Mouse (Mus musculus): ENCODE measurements around the gene Aatk.
A peak's percentile ranks its signal among the peaks of the same experiment; 100 is the strongest.

Gene Aatk

DNA sequence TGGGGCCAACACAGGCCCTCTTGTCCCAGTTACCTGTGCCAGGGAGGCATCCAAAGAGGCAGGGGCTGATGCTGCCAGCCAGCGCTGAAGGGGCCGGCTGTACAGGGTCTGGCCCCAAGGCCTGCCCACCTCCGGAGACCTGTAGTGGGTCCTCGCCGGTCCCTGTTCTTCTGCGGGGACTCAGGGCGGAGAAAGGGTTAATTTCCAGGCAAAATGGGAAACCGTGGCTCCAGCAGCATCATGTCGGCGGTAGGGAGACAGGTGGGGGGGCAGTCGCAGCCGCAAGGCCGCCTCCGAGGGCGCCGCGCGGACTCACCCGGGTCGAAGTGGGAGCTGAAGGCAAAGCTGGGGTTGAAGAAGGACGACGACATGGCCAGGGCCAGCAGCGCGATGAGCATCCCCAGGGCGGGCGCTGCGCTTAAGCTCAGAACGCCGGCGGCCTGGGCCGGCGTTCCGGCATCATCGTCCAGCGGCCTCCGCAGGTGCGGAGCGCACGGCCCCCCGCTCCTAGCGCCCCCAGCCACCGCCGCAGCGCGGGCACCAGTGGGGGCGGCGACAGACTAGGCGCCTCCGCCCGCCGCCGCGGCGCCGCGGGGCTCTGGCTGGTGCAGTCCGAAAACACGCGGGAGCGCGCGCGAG, at the start of gene Aatk:
Aatk (minus strand) TSS at position 615 of the 639 bp plus-strand sequence.
- DNase-seq, result no peak

- DNase-seq, result no peak
Measured at GRCm38 (mm10) chr11:120092817-120093591, 46.0 kb upstream of the Aatk start.

DNA sequence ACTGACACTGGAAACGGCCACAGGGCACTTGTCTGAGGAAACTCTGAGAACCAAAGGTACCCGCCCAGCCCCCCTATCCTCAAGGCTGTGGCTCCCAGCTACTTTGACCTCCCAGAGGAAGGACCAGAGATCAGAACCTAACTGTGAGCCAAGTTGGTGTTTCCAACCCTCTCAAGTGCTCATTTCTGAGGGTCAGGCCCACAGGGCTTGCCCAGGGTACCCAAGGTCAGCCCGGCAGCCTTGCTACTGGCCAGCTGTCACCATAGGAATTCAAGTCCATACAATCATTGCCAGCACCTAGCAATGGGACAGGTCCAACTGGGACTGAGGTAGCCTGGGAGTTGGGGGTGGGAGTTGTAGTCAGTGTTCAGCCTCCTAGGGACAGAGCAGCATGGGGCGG, 43.7 kb upstream of the Aatk start:
- no peak for DNase-seq

- DNase-seq, result peak; percentile 99
Measured at GRCm38 (mm10) chr11:120086702-120087152, 39.8 kb upstream of the Aatk start, which contains the start of gene Cep131. Cep131 (minus strand) TSS chr11:120086827.

DNA sequence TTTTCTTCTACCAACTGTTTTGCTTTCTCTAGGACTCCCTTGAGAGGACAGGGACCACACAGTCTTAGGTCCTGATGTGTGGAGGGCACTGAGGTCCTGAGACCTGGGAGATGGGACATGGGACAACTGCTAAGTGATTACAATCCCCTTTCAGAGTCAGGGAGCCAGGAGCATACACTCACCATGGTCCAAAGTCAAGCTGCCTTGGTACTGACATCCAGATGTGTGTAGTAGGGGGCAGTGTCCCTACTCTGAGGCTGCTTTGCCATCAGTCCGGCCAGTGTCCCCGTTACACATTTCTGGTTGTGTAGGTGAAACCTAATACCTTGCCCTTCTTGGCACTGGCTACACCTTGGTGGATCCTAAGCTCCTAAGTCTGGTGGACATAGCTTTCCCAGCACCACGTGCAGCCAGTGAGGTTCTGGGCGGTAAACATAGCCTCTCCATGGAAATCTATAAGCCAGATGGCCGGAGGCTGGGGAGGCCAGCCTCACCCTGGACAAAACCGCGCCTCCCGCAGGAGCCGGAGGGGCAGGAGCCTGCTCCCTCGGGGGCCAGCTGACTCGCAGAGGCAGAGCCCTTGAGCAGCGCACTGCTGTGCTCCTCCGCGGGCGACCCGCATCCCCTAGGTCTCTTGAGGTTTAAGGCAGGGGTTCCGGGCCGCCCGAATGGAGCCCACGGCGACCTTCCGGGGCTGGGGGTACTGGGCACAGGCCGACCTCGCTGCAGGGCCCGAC, 39.1 kb upstream of the Aatk start:
- DNase-seq, result peak; percentile 23

DNA sequence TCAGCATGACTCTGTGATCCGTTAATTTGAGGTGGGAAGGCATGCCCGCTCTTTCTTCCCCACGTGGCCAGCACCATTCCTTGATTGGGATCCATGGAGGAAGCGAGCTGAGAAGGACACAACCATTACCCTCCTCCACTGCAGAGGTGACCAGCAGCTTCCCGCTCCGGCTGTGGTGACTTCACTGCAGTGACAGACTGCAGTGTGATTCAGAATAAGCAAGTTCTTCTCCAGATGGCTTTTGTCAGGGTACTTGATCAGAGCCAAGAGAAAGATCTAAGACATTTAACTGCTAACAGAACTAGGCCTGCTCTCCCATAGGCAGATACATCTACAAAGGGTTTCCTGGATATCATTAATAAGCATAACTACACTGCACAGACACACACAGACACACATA, 33.3 kb upstream of the Aatk start:
- no peak for DNase-seq

DNA sequence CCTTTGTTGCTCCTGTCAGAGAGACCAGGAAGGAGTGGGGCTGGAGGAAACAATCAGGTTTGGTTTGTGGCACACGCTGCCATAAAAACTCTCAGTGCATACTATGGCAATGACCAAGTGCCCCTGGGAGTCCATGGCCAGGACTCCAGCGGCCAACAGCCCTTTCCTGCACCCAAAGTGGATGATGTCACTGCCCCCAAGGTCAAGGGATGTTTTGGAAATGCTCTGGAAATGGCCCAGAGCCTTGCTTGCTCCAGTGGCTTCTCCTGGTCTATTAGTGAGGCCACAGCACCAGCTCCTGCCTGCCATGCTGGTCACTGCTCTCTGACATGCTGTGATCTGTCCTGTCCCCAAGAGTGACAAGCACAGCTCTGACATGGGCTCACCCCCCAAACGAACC, 29.2 kb upstream of the Aatk start:
- no peak for DNase-seq

GRCm38 (mm10) chr11:120072986-120073647, 26.1 kb upstream of the Aatk start:
- no peak for DNase-seq

GRCm38 (mm10) chr11:120071731-120072320, 24.9 kb upstream of the Aatk start:
- DNase-seq, result no peak

DNA sequence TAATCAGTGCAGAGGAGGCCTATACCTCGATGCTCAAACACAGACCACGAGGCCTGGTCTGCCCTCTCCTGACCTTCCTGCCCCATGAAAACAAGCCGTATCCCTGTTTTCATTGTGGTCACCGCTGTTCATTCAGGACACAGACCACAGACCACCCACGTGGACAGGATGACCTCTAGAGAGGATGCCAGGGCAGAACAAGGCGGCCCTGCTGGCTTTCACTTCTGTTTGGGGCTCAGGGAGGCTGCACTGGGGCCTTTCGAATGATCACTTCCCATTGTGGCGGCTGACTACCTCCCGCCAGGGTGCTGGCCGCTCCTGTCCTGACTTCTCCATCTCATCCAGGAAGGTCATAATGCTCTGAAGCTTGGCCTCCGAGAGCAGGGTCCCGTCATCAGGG, 24.1 kb upstream of the Aatk start:
- DNase-seq, result no peak

GRCm38 (mm10) chr11:120070286-120070930, 23.4 kb upstream of the Aatk start:
- DNase-seq, result no peak

GRCm38 (mm10) chr11:120069261-120069660, 22.3 kb upstream of the Aatk start:
- no peak for DNase-seq

DNA sequence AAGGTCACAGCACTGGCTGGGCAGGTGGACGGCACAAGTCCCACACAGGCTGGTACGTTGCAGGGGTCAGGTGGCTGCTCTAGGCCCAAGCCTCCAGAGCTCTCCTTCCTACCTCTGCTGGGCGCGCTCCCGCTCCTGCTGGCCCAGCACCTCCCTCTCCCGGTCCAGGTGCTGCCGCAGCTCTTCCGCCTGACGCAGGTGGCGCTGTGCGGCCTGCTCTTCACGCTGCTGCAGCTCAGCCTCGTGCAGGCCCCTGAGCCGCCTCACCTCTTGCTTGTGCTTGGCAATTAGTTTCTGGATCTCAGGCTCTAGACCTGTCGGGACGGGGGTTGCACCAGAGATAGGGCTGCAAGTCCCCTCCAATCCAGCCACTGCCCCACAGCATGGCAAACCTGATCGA, 20.9 kb upstream of the Aatk start:
- no peak for DNase-seq

DNA sequence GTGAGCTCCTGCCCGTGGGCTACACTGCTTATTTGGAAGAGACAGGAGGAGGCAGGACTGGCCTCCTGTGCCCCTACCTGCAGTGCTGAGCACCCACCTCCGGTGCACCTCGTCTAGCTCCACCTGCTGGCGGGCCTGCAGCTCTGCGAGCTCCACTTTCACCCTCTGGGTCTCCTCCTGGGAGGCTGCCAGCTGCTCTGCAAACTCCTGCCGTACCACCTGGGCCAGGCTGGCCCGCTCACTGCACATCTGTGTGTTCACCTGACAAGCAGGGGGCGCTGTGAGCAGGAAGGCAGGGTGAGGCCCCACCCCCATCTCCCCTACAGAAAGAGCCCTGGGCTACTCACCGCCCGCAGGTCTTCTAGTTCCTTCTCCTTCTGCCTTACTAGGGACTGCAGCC, 18.3 kb upstream of the Aatk start:
- DNase-seq, result peak; percentile 63

GRCm38 (mm10) chr11:120064668-120065040, 17.7 kb upstream of the Aatk start:
- DNase-seq, result no peak

GRCm38 (mm10) chr11:120064006-120064667, 17.2 kb upstream of the Aatk start:
- DNase-seq, result no peak

DNA sequence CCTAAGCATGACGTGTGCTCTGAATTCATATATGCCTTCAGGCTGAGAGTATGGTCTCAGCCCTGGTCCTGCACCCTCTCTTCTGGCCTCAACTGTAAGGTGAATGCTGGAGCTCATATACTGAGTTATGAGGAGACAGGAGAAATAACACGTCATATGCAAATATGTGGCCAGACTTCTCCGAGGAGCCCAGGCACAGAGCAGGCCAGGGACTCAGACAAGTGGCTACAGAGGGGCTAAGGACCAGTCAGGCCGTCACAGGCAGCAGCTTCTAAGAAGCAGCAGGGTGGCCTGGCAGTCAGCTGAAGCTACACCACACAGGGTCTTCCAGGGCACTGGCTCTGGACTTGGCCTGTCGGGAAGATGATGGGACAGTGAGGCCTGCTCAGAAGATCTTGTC, 16.4 kb upstream of the Aatk start:
- DNase-seq, result no peak

DNA sequence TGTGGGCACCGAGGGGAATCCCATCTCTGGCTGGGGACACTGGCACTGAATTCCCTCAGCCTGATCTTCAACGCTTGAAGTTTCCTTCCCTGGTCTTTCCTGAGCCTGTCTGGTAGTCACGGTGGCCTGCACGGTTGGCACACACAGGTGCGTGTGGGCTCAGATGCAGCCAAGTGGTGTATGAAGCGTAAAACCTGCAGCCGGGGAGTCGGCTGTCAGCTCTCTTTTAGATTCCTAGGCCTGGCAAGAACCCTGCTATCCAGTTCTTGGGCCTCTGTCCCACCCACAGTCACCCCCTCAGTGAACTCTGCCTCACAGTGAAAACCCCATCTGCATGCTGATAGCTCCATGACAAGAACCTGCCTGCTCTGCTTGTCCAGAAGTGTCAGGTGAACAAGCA, 13.7 kb upstream of the Aatk start:
- no peak for DNase-seq

DNA sequence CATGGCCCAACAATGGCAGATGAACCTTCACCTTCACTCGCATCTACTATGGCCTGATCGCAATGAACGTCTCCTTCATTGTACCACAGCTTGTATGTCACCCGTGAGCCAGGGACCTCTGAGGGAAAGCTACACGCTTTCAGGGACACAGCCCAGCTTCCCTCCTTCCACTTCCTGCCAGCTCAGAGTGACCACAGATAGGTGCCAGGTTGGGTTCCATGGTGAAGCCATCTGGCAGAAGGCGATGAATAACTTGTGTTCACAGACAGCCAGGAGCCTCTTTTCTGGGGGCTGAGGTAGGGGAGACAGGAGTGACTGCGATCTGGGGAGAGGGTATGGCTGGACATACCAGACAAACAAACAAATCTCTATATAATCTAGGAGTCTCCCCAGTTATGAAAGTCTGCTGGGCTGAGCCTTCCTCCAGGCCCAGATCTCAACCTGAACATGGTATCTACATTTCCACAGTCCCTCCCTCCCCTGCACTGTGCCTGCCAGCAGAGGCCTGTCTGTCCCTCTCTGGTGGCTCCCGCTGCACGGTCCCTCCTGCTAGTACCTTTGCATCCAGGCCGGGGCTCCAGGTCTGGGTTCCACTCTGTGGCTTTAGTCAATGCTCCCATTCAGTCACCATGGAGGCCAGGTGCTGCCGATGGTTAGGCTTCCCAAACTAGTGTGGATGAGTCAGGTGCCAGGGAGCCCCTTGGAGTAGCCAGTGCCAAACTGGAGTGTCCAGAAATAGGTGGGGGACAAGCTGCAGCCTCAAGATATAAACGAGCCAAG, 9.2 kb upstream of the Aatk start:
- no peak for DNase-seq

GRCm38 (mm10) chr11:120053846-120054245, 6.9 kb upstream of the Aatk start:
- DNase-seq, result no peak

DNA sequence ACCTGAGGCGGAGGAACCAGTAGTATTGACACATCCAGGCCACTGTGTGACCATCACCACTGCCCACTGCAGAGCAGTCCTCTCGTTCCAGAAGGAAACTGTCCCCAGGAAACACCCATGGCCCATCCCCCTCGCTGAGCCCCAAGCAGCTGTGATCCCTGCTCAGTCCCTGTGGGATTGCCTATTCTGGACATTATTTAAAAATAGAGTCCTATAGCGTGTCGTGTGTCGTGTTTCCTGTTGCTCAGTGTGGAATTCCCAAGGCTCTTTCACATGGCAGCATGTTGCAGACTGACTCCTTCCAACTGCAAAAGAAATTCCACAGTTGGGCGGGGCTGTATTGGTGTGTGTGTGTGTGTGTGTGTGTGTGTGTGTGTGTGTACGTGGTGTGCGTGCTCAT, 5.3 kb upstream of the Aatk start:
- DNase-seq, result peak; percentile 38

Measured in kidney, adult 9 months (tissue).